Mouse (Mus musculus): ENCODE data around the gene Eno1. TPM values are rescaled to one million over a fixed set of nuclear protein-coding genes. Genes with fewer than 3 reads are reported as not detected.
A peak's percentile ranks its signal among the peaks of the same experiment; 100 is the strongest.

Eno1 gene
- total RNA-seq, 1 experiment: 824 TPM

DNA sequence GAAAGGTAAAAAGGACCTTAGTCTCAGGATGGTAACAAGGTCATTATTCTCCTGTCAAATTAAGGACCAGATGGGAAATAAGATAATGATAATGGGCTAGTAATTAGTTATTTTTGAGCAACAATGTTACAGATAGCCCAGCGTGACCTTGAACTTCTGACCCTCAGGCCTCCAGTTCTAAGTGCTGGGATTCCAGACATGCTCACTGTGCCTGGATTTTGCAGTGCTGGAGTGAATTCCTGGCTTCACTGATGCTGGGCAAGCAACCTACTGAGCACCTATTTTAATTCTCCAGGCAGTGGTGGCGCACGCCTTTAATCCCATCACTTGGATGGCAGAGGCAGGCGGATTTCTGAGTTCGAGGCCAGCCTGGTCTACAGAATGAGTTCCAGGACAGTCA lies 26.8 kb upstream of the Eno1 start:
- Histone ChIP-seq H3K27ac (ENCODE audit: insufficient read depth, low read depth, low read length, poor library complexity, severe bottlenecking) (no peak overlapping the region), H3K36me3 (ENCODE audit: control insufficient read depth, insufficient read depth, low read length, poor library complexity, severe bottlenecking) (no peaks in the 10 kb centered on the region), H3K4me3 (ENCODE audit: insufficient read depth in 1 of 2, low read depth in 1 of 2, low read length in 2 of 2, poor library complexity in 1 of 2, severe bottlenecking in 1 of 2) (no peak overlapping the region), H3K9ac (ENCODE audit: insufficient read depth, low read depth, low read length, poor library complexity, severe bottlenecking) (no peak overlapping the region), H3K4me1 (ENCODE audit: control insufficient read depth in 2 of 2, insufficient read depth in 2 of 2, low read length in 2 of 2, poor library complexity in 1 of 2) (peaks cover 0 to 9% of the 10 kb centered on the region in 2 experiments; a peak in 2 of 4 replicates), H3K9me3 (ENCODE audit: control insufficient read depth, insufficient read depth, low read depth, low read length) (no peaks in the 10 kb centered on the region)
- TF ChIP-seq HCFC1 (IDR thresholded peaks at IDR 0.05; ENCODE audit: borderline replicate concordance, insufficient read depth, low read length): no peak
- TF ChIP-seq CHD2 (IDR thresholded peaks at IDR 0.05; ENCODE audit: low read depth, low read length): no peak
- no peak for TF ChIP-seq ZNF384 (IDR thresholded peaks at IDR 0.05; ENCODE audit: low read depth, low read length)
- no peak for TF ChIP-seq ZC3H11A (IDR thresholded peaks at IDR 0.05; ENCODE audit: borderline replicate concordance, low read depth, low read length)
- no peak for TF ChIP-seq MAFK (IDR thresholded peaks at IDR 0.05; ENCODE audit: insufficient read depth, low read depth, low read length)
- in situ Hi-C loops (cut with MboI; ENCODE audit: low sequenced_read_pairs in 2 of 2, unreplicated experiment in 2 of 2): no loop called here
- no peak for DNase-seq (ENCODE audit: low read depth, low spot score)

DNA sequence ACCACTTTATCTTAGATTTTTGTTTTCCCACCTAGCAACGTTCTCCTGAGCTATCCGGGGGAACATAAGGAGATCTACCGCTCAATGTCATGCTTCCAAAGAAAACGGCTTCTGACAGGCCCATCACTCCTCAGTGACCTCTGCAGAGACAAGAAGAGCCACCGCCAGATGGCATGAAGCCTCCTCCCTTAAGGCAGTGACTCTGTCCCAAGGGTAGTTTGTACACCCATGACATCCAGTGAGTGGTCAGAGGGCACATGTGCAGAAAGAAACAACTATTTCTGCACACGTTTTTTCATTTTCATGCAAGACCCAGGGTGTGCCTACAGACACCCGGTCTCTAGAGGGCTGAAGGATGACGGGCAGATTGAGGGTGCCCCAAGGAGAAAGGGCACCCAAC lies 26.2 kb upstream of the Eno1 start:
- no peak overlapping the region for H3K4me3 ChIP-seq (ENCODE audit: insufficient read depth in 1 of 2, low read depth in 1 of 2, low read length in 2 of 2, poor library complexity in 1 of 2, severe bottlenecking in 1 of 2)
- H3K36me3 ChIP-seq (ENCODE audit: control insufficient read depth, insufficient read depth, low read length, poor library complexity, severe bottlenecking): no peaks in the 10 kb centered on the region
- in situ Hi-C loops (cut with MboI; ENCODE audit: low sequenced_read_pairs in 2 of 2, unreplicated experiment in 2 of 2): no loop called here
- DNase-seq (ENCODE audit: low read depth, low spot score): no peak
- TF ChIP-seq ZNF384 (IDR thresholded peaks at IDR 0.05; ENCODE audit: low read depth, low read length) (no peak), MAFK (IDR thresholded peaks at IDR 0.05; ENCODE audit: insufficient read depth, low read depth, low read length) (no peak), HCFC1 (IDR thresholded peaks at IDR 0.05; ENCODE audit: borderline replicate concordance, insufficient read depth, low read length) (no peak)
- H3K9ac ChIP-seq (ENCODE audit: insufficient read depth, low read depth, low read length, poor library complexity, severe bottlenecking): no peak overlapping the region
- H3K27ac ChIP-seq (ENCODE audit: insufficient read depth, low read depth, low read length, poor library complexity, severe bottlenecking): no peak overlapping the region
- H3K4me1 ChIP-seq (ENCODE audit: control insufficient read depth in 2 of 2, insufficient read depth in 2 of 2, low read length in 2 of 2, poor library complexity in 1 of 2): peaks cover 0 to 9% of the 10 kb centered on the region in 2 experiments; a peak in 2 of 4 replicates
- no peaks in the 10 kb centered on the region for H3K9me3 ChIP-seq (ENCODE audit: control insufficient read depth, insufficient read depth, low read depth, low read length)

GRCm38 (mm10) chr4:150211930-150212552 lies 24.5 kb upstream of the Eno1 start:
- in situ Hi-C loops (cut with MboI; ENCODE audit: low sequenced_read_pairs in 2 of 2, unreplicated experiment in 2 of 2): no loop called here
- peak overlapping the region; percentile 64 for H3K9ac ChIP-seq (ENCODE audit: insufficient read depth, low read depth, low read length, poor library complexity, severe bottlenecking)
- no peak for TF ChIP-seq HCFC1 (IDR thresholded peaks at IDR 0.05; ENCODE audit: borderline replicate concordance, insufficient read depth, low read length)
- no peak for TF ChIP-seq MAFK (IDR thresholded peaks at IDR 0.05; ENCODE audit: insufficient read depth, low read depth, low read length)
- TF ChIP-seq CHD2 (IDR thresholded peaks at IDR 0.05; ENCODE audit: low read depth, low read length): no peak
- no peak for TF ChIP-seq ZNF384 (IDR thresholded peaks at IDR 0.05; ENCODE audit: low read depth, low read length)
- no peak for TF ChIP-seq ZC3H11A (IDR thresholded peaks at IDR 0.05; ENCODE audit: borderline replicate concordance, low read depth, low read length)
- no peak for DNase-seq (ENCODE audit: low read depth, low spot score)
- H3K9me3 ChIP-seq (ENCODE audit: control insufficient read depth, insufficient read depth, low read depth, low read length): no peaks in the 10 kb centered on the region
- no peak overlapping the region for H3K27ac ChIP-seq (ENCODE audit: insufficient read depth, low read depth, low read length, poor library complexity, severe bottlenecking)
- H3K4me3 ChIP-seq (ENCODE audit: insufficient read depth in 1 of 2, low read depth in 1 of 2, low read length in 2 of 2, poor library complexity in 1 of 2, severe bottlenecking in 1 of 2): peak overlapping the region; percentile 50 to 76
- H3K4me1 ChIP-seq (ENCODE audit: control insufficient read depth in 2 of 2, insufficient read depth in 2 of 2, low read length in 2 of 2, poor library complexity in 1 of 2): peaks cover 0 to 9% of the 10 kb centered on the region in 2 experiments; a peak in 2 of 4 replicates
- H3K36me3 ChIP-seq (ENCODE audit: control insufficient read depth, insufficient read depth, low read length, poor library complexity, severe bottlenecking): no peaks in the 10 kb centered on the region

DNA sequence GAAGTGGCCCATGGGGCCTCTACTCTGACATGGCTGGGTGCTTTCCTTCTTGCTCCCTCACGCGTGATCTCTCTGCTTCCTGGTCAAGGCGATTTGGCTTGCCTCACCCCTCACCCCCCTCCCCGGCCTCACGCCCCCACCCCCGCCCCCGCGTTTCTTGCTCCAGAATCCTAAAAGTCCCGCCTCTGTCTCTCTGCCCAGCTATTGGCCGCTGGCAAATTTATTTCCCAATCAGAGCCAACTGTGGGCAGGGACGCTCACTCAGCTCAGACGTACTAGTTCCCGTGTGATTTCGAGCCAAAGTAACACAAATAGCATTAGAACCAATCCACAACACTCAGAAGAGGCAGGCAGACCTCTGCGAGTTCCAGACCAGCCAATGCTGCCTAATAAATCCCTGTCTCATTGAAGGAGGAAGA lies 24.0 kb upstream of the Eno1 start:
- peak; percentile 71 for TF ChIP-seq CHD2 (IDR thresholded peaks at IDR 0.05; ENCODE audit: low read depth, low read length)
- no peak for TF ChIP-seq ZNF384 (IDR thresholded peaks at IDR 0.05; ENCODE audit: low read depth, low read length)
- Histone ChIP-seq H3K4me1 (ENCODE audit: control insufficient read depth in 2 of 2, insufficient read depth in 2 of 2, low read length in 2 of 2, poor library complexity in 1 of 2) (peaks cover 0 to 9% of the 10 kb centered on the region in 2 experiments; a peak in 2 of 4 replicates), H3K4me3 (ENCODE audit: insufficient read depth in 1 of 2, low read depth in 1 of 2, low read length in 2 of 2, poor library complexity in 1 of 2, severe bottlenecking in 1 of 2) (peak overlapping the region; percentile 57 to 76), H3K9ac (ENCODE audit: insufficient read depth, low read depth, low read length, poor library complexity, severe bottlenecking) (peak overlapping the region; percentile 82), H3K27ac (ENCODE audit: insufficient read depth, low read depth, low read length, poor library complexity, severe bottlenecking) (peak overlapping the region; percentile 24; the same call in 1 of the 2 replicates), H3K36me3 (ENCODE audit: control insufficient read depth, insufficient read depth, low read length, poor library complexity, severe bottlenecking) (no peaks in the 10 kb centered on the region), H3K9me3 (ENCODE audit: control insufficient read depth, insufficient read depth, low read depth, low read length) (no peaks in the 10 kb centered on the region)
- in situ Hi-C loops (cut with MboI; ENCODE audit: low sequenced_read_pairs in 2 of 2, unreplicated experiment in 2 of 2): no loop called here
- DNase-seq (ENCODE audit: low read depth, low spot score): peak; percentile 84

- Histone ChIP-seq H3K4me3 (ENCODE audit: insufficient read depth in 1 of 2, low read depth in 1 of 2, low read length in 2 of 2, poor library complexity in 1 of 2, severe bottlenecking in 1 of 2) (no peak overlapping the region), H3K9ac (ENCODE audit: insufficient read depth, low read depth, low read length, poor library complexity, severe bottlenecking) (no peak overlapping the region), H3K36me3 (ENCODE audit: control insufficient read depth, insufficient read depth, low read length, poor library complexity, severe bottlenecking) (no peaks in the 10 kb centered on the region), H3K9me3 (ENCODE audit: control insufficient read depth, insufficient read depth, low read depth, low read length) (no peaks in the 10 kb centered on the region), H3K4me1 (ENCODE audit: control insufficient read depth in 2 of 2, insufficient read depth in 2 of 2, low read length in 2 of 2, poor library complexity in 1 of 2) (peaks cover 0 to 10% of the 10 kb centered on the region in 2 experiments; a peak in 2 of 4 replicates), H3K27ac (ENCODE audit: insufficient read depth, low read depth, low read length, poor library complexity, severe bottlenecking) (no peak overlapping the region)
- TF ChIP-seq CHD2 (IDR thresholded peaks at IDR 0.05; ENCODE audit: low read depth, low read length) (no peak), MAFK (IDR thresholded peaks at IDR 0.05; ENCODE audit: insufficient read depth, low read depth, low read length) (no peak), HCFC1 (IDR thresholded peaks at IDR 0.05; ENCODE audit: borderline replicate concordance, insufficient read depth, low read length) (no peak)
- in situ Hi-C loops (cut with MboI; ENCODE audit: low sequenced_read_pairs in 2 of 2, unreplicated experiment in 2 of 2): no loop called here
- no peak for DNase-seq (ENCODE audit: low read depth, low spot score)
Observed at GRCm38 (mm10) chr4:150213910-150214309, 22.6 kb upstream of the Eno1 start.
